Mouse (Mus musculus): ENCODE measurements around the gene Myh7b. TPM values are rescaled to one million over a fixed set of nuclear protein-coding genes. Genes with fewer than 3 reads are reported as not detected.

Gene Myh7b
- polyA plus RNA-seq, 1 experiment from 2014 or later: 0.59 TPM

- DNase-seq (ENCODE audit: low spot score, missing footprints) (peak; percentile 19), ATAC-seq (ENCODE audit: low FRiP score) (no peak)
- Histone ChIP-seq H3K9me3 (ENCODE audit: control insufficient read depth, low read length) (no peaks in the 10 kb centered on the region), H3K4me3 (ENCODE audit: low read depth, low read length) (no peak overlapping the region), H3K36me3 (ENCODE audit: control insufficient read depth, insufficient read depth, low read length) (peaks cover 20% of the 10 kb centered on the region), H3K4me2 (no peak overlapping the region), H3K27ac (ENCODE audit: low read depth, low read length) (no peak overlapping the region), H3K9ac (ENCODE audit: low read length) (no peak overlapping the region), H3K4me1 (ENCODE audit: control insufficient read depth, insufficient read depth, low read length) (0 out of 2 replicates have a peak, but pooled peaks cover 2% of the 10 kb centered on the region), H3K27me3 (ENCODE audit: control insufficient read depth, insufficient read depth, low read length) (peaks cover 20% of the 10 kb centered on the region)
- 95% methylated on average over 8 of the region's 8 CpGs for WGBS
Measured at GRCm38 (mm10) chr2:155635961-155636360, 24.9 kb downstream of the Myh7b start.

- peaks cover 20% of the 10 kb centered on the region for H3K36me3 ChIP-seq (ENCODE audit: control insufficient read depth, insufficient read depth, low read length)
- peaks cover 11% of the 10 kb centered on the region for H3K27me3 ChIP-seq (ENCODE audit: control insufficient read depth, insufficient read depth, low read length)
- H3K27ac ChIP-seq (ENCODE audit: low read depth, low read length): no peak overlapping the region
- no peaks in the 10 kb centered on the region for H3K9me3 ChIP-seq (ENCODE audit: control insufficient read depth, low read length)
- ATAC-seq (ENCODE audit: low FRiP score): no peak
- DNase-seq (ENCODE audit: low spot score, missing footprints): no peak
- no peak overlapping the region for H3K9ac ChIP-seq (ENCODE audit: low read length)
- H3K4me2 ChIP-seq: no peak overlapping the region
- no peak overlapping the region for H3K4me3 ChIP-seq (ENCODE audit: low read depth, low read length)
- H3K4me1 ChIP-seq (ENCODE audit: control insufficient read depth, insufficient read depth, low read length): no peaks in the 10 kb centered on the region
Measured at GRCm38 (mm10) chr2:155636881-155637280, 25.9 kb downstream of the Myh7b start.

- DNase-seq (ENCODE audit: low spot score, missing footprints) (peak; percentile 0), ATAC-seq (ENCODE audit: low FRiP score) (no peak)
- Histone ChIP-seq H3K4me3 (ENCODE audit: low read depth, low read length) (no peak overlapping the region), H3K4me1 (ENCODE audit: control insufficient read depth, insufficient read depth, low read length) (no peaks in the 10 kb centered on the region), H3K4me2 (no peak overlapping the region), H3K9me3 (ENCODE audit: control insufficient read depth, low read length) (no peaks in the 10 kb centered on the region), H3K36me3 (ENCODE audit: control insufficient read depth, insufficient read depth, low read length) (peaks cover 20% of the 10 kb centered on the region), H3K27me3 (ENCODE audit: control insufficient read depth, insufficient read depth, low read length) (peaks cover 6% of the 10 kb centered on the region), H3K9ac (ENCODE audit: low read length) (no peak overlapping the region), H3K27ac (ENCODE audit: low read depth, low read length) (no peak overlapping the region)
- WGBS: 93% methylated on average over 4 of the region's 4 CpGs
Measured at GRCm38 (mm10) chr2:155637411-155637810, 26.4 kb downstream of the Myh7b start.

GRCm38 (mm10) chr2:155640656-155641055 is 29.6 kb downstream of the Myh7b start:
- Histone ChIP-seq H3K9me3 (ENCODE audit: control insufficient read depth, low read length) (no peaks in the 10 kb centered on the region), H3K4me1 (ENCODE audit: control insufficient read depth, insufficient read depth, low read length) (no peaks in the 10 kb centered on the region), H3K36me3 (ENCODE audit: control insufficient read depth, insufficient read depth, low read length) (peaks cover 13% of the 10 kb centered on the region), H3K4me2 (no peak overlapping the region), H3K9ac (ENCODE audit: low read length) (no peak overlapping the region), H3K27ac (ENCODE audit: low read depth, low read length) (no peak overlapping the region), H3K4me3 (ENCODE audit: low read depth, low read length) (no peak overlapping the region), H3K27me3 (ENCODE audit: control insufficient read depth, insufficient read depth, low read length) (no peaks in the 10 kb centered on the region)
- 83% methylated on average over 6 of the region's 6 CpGs for WGBS
- DNase-seq (ENCODE audit: low spot score, missing footprints) (no peak), ATAC-seq (ENCODE audit: low FRiP score) (no peak)

GRCm38 (mm10) chr2:155641540-155642472 is 30.8 kb downstream of the Myh7b start:
- Histone ChIP-seq H3K27me3 (ENCODE audit: control insufficient read depth, insufficient read depth, low read length) (no peaks in the 10 kb centered on the region), H3K4me1 (ENCODE audit: control insufficient read depth, insufficient read depth, low read length) (no peaks in the 10 kb centered on the region), H3K4me2 (no peak overlapping the region), H3K27ac (ENCODE audit: low read depth, low read length) (no peak overlapping the region; the same call in 1 of the 2 replicates), H3K9me3 (ENCODE audit: control insufficient read depth, low read length) (no peaks in the 10 kb centered on the region), H3K4me3 (ENCODE audit: low read depth, low read length) (no peak overlapping the region), H3K9ac (ENCODE audit: low read length) (no peak overlapping the region), H3K36me3 (ENCODE audit: control insufficient read depth, insufficient read depth, low read length) (peaks cover 7% of the 10 kb centered on the region)
- ATAC-seq (ENCODE audit: low FRiP score) (0 out of 2 replicates have a peak, but pooled peaks have one; percentile 38), DNase-seq (ENCODE audit: low spot score, missing footprints) (peak; percentile 75)
- 87% methylated on average over 18 of the region's 18 CpGs for WGBS

- H3K36me3 ChIP-seq (ENCODE audit: control insufficient read depth, insufficient read depth, low read length): peaks cover 14% of the 10 kb centered on the region
- no peak for ATAC-seq (ENCODE audit: low FRiP score)
Measured at GRCm38 (mm10) chr2:155645746-155646145, 34.7 kb downstream of the Myh7b start.

GRCm38 (mm10) chr2:155652618-155653017 is 41.6 kb downstream of the Myh7b start:
- H3K36me3 ChIP-seq (ENCODE audit: control insufficient read depth, insufficient read depth, low read length): peaks cover 31% of the 10 kb centered on the region
- H3K4me2 ChIP-seq: no peak overlapping the region
- H3K27me3 ChIP-seq (ENCODE audit: control insufficient read depth, insufficient read depth, low read length): no peaks in the 10 kb centered on the region
- no peaks in the 10 kb centered on the region for H3K9me3 ChIP-seq (ENCODE audit: control insufficient read depth, low read length)
- DNase-seq (ENCODE audit: low spot score, missing footprints) (peak; percentile 10), ATAC-seq (ENCODE audit: low FRiP score) (no peak)
- H3K4me1 ChIP-seq (ENCODE audit: control insufficient read depth, insufficient read depth, low read length): no peaks in the 10 kb centered on the region
- H3K27ac ChIP-seq (ENCODE audit: low read depth, low read length): no peak overlapping the region
- H3K4me3 ChIP-seq (ENCODE audit: low read depth, low read length): no peak overlapping the region
- 97% methylated on average over 5 of the region's 5 CpGs for WGBS
- H3K9ac ChIP-seq (ENCODE audit: low read length): no peak overlapping the region

More at GRCm38 (mm10) chr2:155645746-155646145, 34.7 kb downstream of the Myh7b start:
- Histone ChIP-seq H3K9me3 (ENCODE audit: control insufficient read depth, low read length) (no peaks in the 10 kb centered on the region), H3K4me3 (ENCODE audit: low read depth, low read length) (no peak overlapping the region), H3K27ac (ENCODE audit: low read depth, low read length) (no peak overlapping the region), H3K27me3 (ENCODE audit: control insufficient read depth, insufficient read depth, low read length) (no peaks in the 10 kb centered on the region), H3K4me2 (no peak overlapping the region), H3K9ac (ENCODE audit: low read length) (no peak overlapping the region), H3K4me1 (ENCODE audit: control insufficient read depth, insufficient read depth, low read length) (no peaks in the 10 kb centered on the region)
- DNase-seq (ENCODE audit: low spot score, missing footprints): peak; percentile 54
- 91% methylated on average over 7 of the region's 7 CpGs for WGBS

GRCm38 (mm10) chr2:155655759-155656372 is 44.9 kb downstream of the Myh7b start:
- ATAC-seq (ENCODE audit: low FRiP score): no peak
- WGBS: 61% methylated on average over 6 of the region's 6 CpGs

GRCm38 (mm10) chr2:155662390-155662789 is 51.4 kb downstream of the Myh7b start:
- H3K27me3 ChIP-seq (ENCODE audit: control insufficient read depth, insufficient read depth, low read length): no peaks in the 10 kb centered on the region
- no peak overlapping the region for H3K9ac ChIP-seq (ENCODE audit: low read length)
- DNase-seq (ENCODE audit: low spot score, missing footprints): peak; percentile 35
- H3K4me1 ChIP-seq (ENCODE audit: control insufficient read depth, insufficient read depth, low read length): no peaks in the 10 kb centered on the region
- no peak for ATAC-seq (ENCODE audit: low FRiP score)
- H3K4me2 ChIP-seq: no peak overlapping the region
- H3K4me3 ChIP-seq (ENCODE audit: low read depth, low read length): no peak overlapping the region
- no peaks in the 10 kb centered on the region for H3K9me3 ChIP-seq (ENCODE audit: control insufficient read depth, low read length)
- no peak overlapping the region for H3K27ac ChIP-seq (ENCODE audit: low read depth, low read length)
- WGBS: 96% methylated on average over 5 of the region's 5 CpGs
- H3K36me3 ChIP-seq (ENCODE audit: control insufficient read depth, insufficient read depth, low read length): peaks cover 14% of the 10 kb centered on the region

More at GRCm38 (mm10) chr2:155655759-155656372, 44.9 kb downstream of the Myh7b start:
- H3K4me2 ChIP-seq: no peak overlapping the region
- peak; percentile 76 for DNase-seq (ENCODE audit: low spot score, missing footprints)
- peaks cover 22% of the 10 kb centered on the region for H3K36me3 ChIP-seq (ENCODE audit: control insufficient read depth, insufficient read depth, low read length)
- no peak overlapping the region for H3K4me3 ChIP-seq (ENCODE audit: low read depth, low read length)
- no peak overlapping the region for H3K9ac ChIP-seq (ENCODE audit: low read length)
- no peak overlapping the region for H3K27ac ChIP-seq (ENCODE audit: low read depth, low read length)
- H3K9me3 ChIP-seq (ENCODE audit: control insufficient read depth, low read length): no peaks in the 10 kb centered on the region
- H3K27me3 ChIP-seq (ENCODE audit: control insufficient read depth, insufficient read depth, low read length): no peaks in the 10 kb centered on the region
- no peaks in the 10 kb centered on the region for H3K4me1 ChIP-seq (ENCODE audit: control insufficient read depth, insufficient read depth, low read length)
